ENCODE assay signal across 17 mouse cellular contexts in the genomic region with DNA sequence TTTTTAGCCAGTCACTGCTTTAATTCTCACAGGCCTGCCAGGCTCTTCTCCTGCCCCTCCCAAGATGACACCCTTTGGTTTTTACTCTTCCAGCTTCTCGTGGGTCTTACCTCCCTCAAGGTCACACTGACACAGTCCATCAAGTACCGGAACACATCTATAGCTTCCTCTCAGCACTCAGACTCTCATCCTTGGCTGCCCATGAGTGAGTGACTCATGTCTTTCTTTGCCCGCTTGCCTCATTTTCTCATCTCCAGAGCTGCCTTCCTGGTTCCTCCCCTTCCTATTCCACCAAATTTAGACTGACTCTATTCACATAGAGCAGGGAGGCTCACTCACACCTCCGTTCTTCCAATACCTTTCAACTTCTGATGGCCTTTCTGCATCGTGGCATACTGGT. TPM values are rescaled to one million over a fixed set of nuclear protein-coding genes. Genes with fewer than 3 reads are reported as not detected.
DNase-seq lines count a peak whose midpoint lies in the region; ATAC-seq lines count a peak whose summit lies in the region.
"Had no signal": no experiment of that assay in that cellular context is flagged by ENCODE, and none has a peak within 500 bp of the region (broad histone marks: within the 10 kb centered on the region; RNA-seq: fewer than 3 reads in every experiment).

No protein-coding gene starts in this region.

- H3K27me3 ChIP-seq in hindbrain, embryonic 13.5 days = no peaks in the 10 kb centered on the region
- H3K27me3 ChIP-seq in hindbrain, embryonic 10.5 days (ENCODE audit: insufficient read depth, poor library complexity, severe bottlenecking) = no peaks in the 10 kb centered on the region
- no peaks in the 10 kb centered on the region for H3K27me3 ChIP-seq in megakaryocyte, embryonic 14.5 days (replicated peaks)
- H3K27me3 ChIP-seq in forebrain, embryonic 11.5 days (ENCODE audit: control insufficient read depth, insufficient read depth, low read length) = no peaks in the 10 kb centered on the region
- H3K27me3 ChIP-seq: embryonic facial prominence, embryonic 15.5 days; forebrain, embryonic 13.5 days; liver, embryonic 12.5 days; midbrain, embryonic 13.5 days had no signal

- H3K36me3 ChIP-seq in hindbrain, embryonic 13.5 days = no peaks in the 10 kb centered on the region
- H3K36me3 ChIP-seq in hindbrain, embryonic 10.5 days = no peaks in the 10 kb centered on the region
- H3K36me3 ChIP-seq in megakaryocyte, embryonic 14.5 days (replicated peaks; ENCODE audit: low read length) = peaks cover 6% of the 10 kb centered on the region
- H3K36me3 ChIP-seq in forebrain, embryonic 11.5 days (ENCODE audit: control insufficient read depth, insufficient read depth, low read length) = no peaks in the 10 kb centered on the region
- H3K36me3 ChIP-seq: embryonic facial prominence, embryonic 15.5 days; liver, embryonic 12.5 days; midbrain, embryonic 13.5 days had no signal

- no peaks in the 10 kb centered on the region for H3K9me3 ChIP-seq in hindbrain, embryonic 13.5 days
- H3K9me3 ChIP-seq in hindbrain, embryonic 10.5 days = no peaks in the 10 kb centered on the region
- no peaks in the 10 kb centered on the region for H3K9me3 ChIP-seq in megakaryocyte, embryonic 14.5 days
- no peaks in the 10 kb centered on the region for H3K9me3 ChIP-seq in forebrain, embryonic 11.5 days (ENCODE audit: control insufficient read depth, low read length)
- H3K9me3 ChIP-seq: embryonic facial prominence, embryonic 15.5 days; forebrain, embryonic 13.5 days; liver, embryonic 12.5 days; midbrain, embryonic 13.5 days had no signal

- H3K27ac ChIP-seq in hindbrain, embryonic 13.5 days = no peak overlapping the region
- no peak overlapping the region for H3K27ac ChIP-seq in hindbrain, embryonic 10.5 days
- no peak overlapping the region for H3K27ac ChIP-seq in forebrain, embryonic 11.5 days (ENCODE audit: low read depth, low read length)
- H3K27ac ChIP-seq: forebrain, embryonic 13.5 days; liver, embryonic 12.5 days; midbrain, embryonic 13.5 days had no signal

- peak; percentile 45; the same call in 1 of the 2 replicates for ATAC-seq in frontal cortex, adult (ENCODE audit: low TSS enrichment)
- ATAC-seq in hindbrain, embryonic 13.5 days (ENCODE audit: low FRiP score) = peak; percentile 8; the same call in 1 of the 2 replicates
- no peak for ATAC-seq in megakaryocyte, adult 5-6 weeks (ENCODE audit: poor library complexity, severe bottlenecking)
- no peak for ATAC-seq in forebrain, embryonic 11.5 days (replicated peaks; ENCODE audit: low FRiP score)
- ATAC-seq: forebrain, embryonic 13.5 days; liver, embryonic 12.5 days; midbrain, embryonic 13.5 days had no signal

- DNase-seq in frontal cortex, postnatal 25 days (ENCODE audit: low spot score in 2 of 2) = no peak
- DNase-seq in hindbrain, embryonic 10.5 days (ENCODE audit: low spot score) = no peak
- no peak for DNase-seq in forebrain, embryonic 11.5 days (ENCODE audit: low spot score)
- DNase-seq in embryo, embryonic 10.5 days (ENCODE audit: low spot score) = no peak
- DNase-seq: cerebellum, adult 8-10 months; left cerebral cortex, postnatal 4 days; lung, postnatal 10 days; thymus, postnatal 36 days had no signal

- H3K4me3 ChIP-seq in hindbrain, embryonic 13.5 days = no peak overlapping the region
- H3K4me3 ChIP-seq in hindbrain, embryonic 10.5 days = no peak overlapping the region
- H3K4me3 ChIP-seq in megakaryocyte, embryonic 14.5 days (replicated peaks) = peak overlapping the region; percentile 66
- no peak overlapping the region for H3K4me3 ChIP-seq in forebrain, embryonic 11.5 days (ENCODE audit: low read depth, low read length)
- H3K4me3 ChIP-seq: embryonic facial prominence, embryonic 15.5 days; forebrain, embryonic 13.5 days; liver, embryonic 12.5 days; midbrain, embryonic 13.5 days; myocyte had no signal

- no peak overlapping the region for H3K9ac ChIP-seq in hindbrain, embryonic 13.5 days
- no peak overlapping the region for H3K9ac ChIP-seq in forebrain, embryonic 11.5 days (ENCODE audit: low read length)
- H3K9ac ChIP-seq: embryonic facial prominence, embryonic 15.5 days; forebrain, embryonic 13.5 days; liver, embryonic 12.5 days; midbrain, embryonic 13.5 days had no signal

- peaks cover 17% of the 10 kb centered on the region for H3K4me1 ChIP-seq in hindbrain, embryonic 13.5 days (replicated peaks)
- peaks cover 16% of the 10 kb centered on the region for H3K4me1 ChIP-seq in hindbrain, embryonic 10.5 days (replicated peaks)
- peaks cover 55% of the 10 kb centered on the region for H3K4me1 ChIP-seq in megakaryocyte, embryonic 14.5 days
- 0 out of 2 replicates have a peak, but pooled peaks cover 4% of the 10 kb centered on the region for H3K4me1 ChIP-seq in forebrain, embryonic 11.5 days (replicated peaks; ENCODE audit: control insufficient read depth, insufficient read depth, low read length)

- 78% methylated on average over 5 of the region's 5 CpGs for WGBS in hindbrain, embryonic 13.5 days
- WGBS in hindbrain, embryonic 10.5 days = 79% methylated on average over 5 of the region's 5 CpGs
- 86% methylated on average over 5 of the region's 5 CpGs for WGBS in forebrain, embryonic 11.5 days

- H3K4me2 ChIP-seq in hindbrain, embryonic 13.5 days = no peak overlapping the region
- no peak overlapping the region for H3K4me2 ChIP-seq in forebrain, embryonic 11.5 days (ENCODE audit: low read depth, low read length, severe bottlenecking)
- H3K4me2 ChIP-seq: embryonic facial prominence, embryonic 15.5 days; forebrain, embryonic 13.5 days; liver, embryonic 12.5 days; midbrain, embryonic 13.5 days had no signal

RNA-seq across cellular contexts. Expression of gene Pkp4, which starts 42.3 kb away (rescaled TPM):
- 18.3 and 19.2 TPM in 2 replicates for polyA plus RNA-seq in hindbrain, embryonic 13.5 days (2015; fragmentation: Nextera tagmentation; extraction: Ambion mirVana)
- 14.7 and 17.2 TPM in 2 replicates for polyA plus RNA-seq in hindbrain, embryonic 10.5 days (2016; fragmentation: Nextera tagmentation; extraction: Ambion mirVana)
- polyA plus RNA-seq in megakaryocyte, embryonic 14.5 days (2012; ENCODE audit: insufficient read depth, low replicate concordance) = 20.4 and 25.2 TPM in 2 replicates
- 10.6 and 17.0 TPM in 2 replicates for total RNA-seq in megakaryocyte, adult 5-6 weeks (2015)
- 9.6 and 12.7 TPM in 2 replicates for total RNA-seq in megakaryocyte, adult 5-6 weeks (2017)
- 24.5 and 26.1 TPM in 2 replicates for polyA plus RNA-seq in forebrain, embryonic 11.5 days (2014; fragmentation: Nextera tagmentation; extraction: Ambion mirVana)

RNA-seq across cellular contexts. Expression of gene Ccdc148, which starts 42.4 kb away (rescaled TPM):
- polyA plus RNA-seq in hindbrain, embryonic 13.5 days (2015; fragmentation: Nextera tagmentation; extraction: Ambion mirVana) = 4.3 and 4.6 TPM in 2 replicates
- polyA plus RNA-seq in hindbrain, embryonic 10.5 days (2016; fragmentation: Nextera tagmentation; extraction: Ambion mirVana) = 1.2 TPM in 2 replicates
- not detected in 2 replicates for polyA plus RNA-seq in megakaryocyte, embryonic 14.5 days (2012; ENCODE audit: insufficient read depth, low replicate concordance)
- total RNA-seq in megakaryocyte, adult 5-6 weeks (2015) = 0.02 and 0.21 TPM in 2 replicates
- 0.08 and 0.11 TPM in 2 replicates for total RNA-seq in megakaryocyte, adult 5-6 weeks (2017)
- polyA plus RNA-seq in forebrain, embryonic 11.5 days (2014; fragmentation: Nextera tagmentation; extraction: Ambion mirVana) = 0.64 and 0.68 TPM in 2 replicates

Comparison
In these comparisons a context has a peak if more than half of its experiments do, and no peak if none do; other contexts are left out.
1. ATAC-seq: peak in frontal cortex, adult (single experiment) and hindbrain, embryonic 13.5 days (single experiment); none in megakaryocyte, adult 5-6 weeks (single experiment) and forebrain, embryonic 11.5 days (single experiment).